Mouse (Mus musculus) midbrain, embryonic 14.5 days (tissue): ENCODE measurements around the gene Fcer1g. TPM values are rescaled to one million over a fixed set of nuclear protein-coding genes. Genes with fewer than 3 reads are reported as not detected.

Source experiments
- ATAC-seq: fragments of 200-750 bp; cut with Nextera tagmentation; 2 replicates; pipeline ENCODE4 v1.8.0; 2017; ENCODE audit warnings: moderate number of reproducible peaks, moderate library complexity; ENCODE audit not compliant: low FRiP score, low TSS enrichment
- DNase-seq: peaks from one replicate; pipeline ENCODE4 v3.0.0-alpha.2; 2015
- H3K27ac ChIP-seq: fragments of 300-500 bp; sonication (generic); replicated peaks from 2 replicates; pipeline ENCODE4 v1.5.1; 2014; ENCODE audit warnings: mild to moderate bottlenecking, low read depth, low read length, moderate library complexity
- H3K27me3 ChIP-seq: fragments of 300-500 bp; sonication (generic); 2 replicates; pipeline ENCODE4 v1.6.1; 2014; ENCODE audit warnings: low read length, control low read depth, mixed read lengths; ENCODE audit not compliant: control insufficient read depth, insufficient read depth
- H3K36me3 ChIP-seq: fragments of 300-500 bp; sonication (generic); 2 replicates; pipeline ENCODE4 v1.6.1; 2014; ENCODE audit warnings: low read length, control low read depth; ENCODE audit not compliant: control insufficient read depth, insufficient read depth
- H3K4me1 ChIP-seq: fragments of 300-500 bp; sonication (generic); 2 replicates; pipeline ENCODE4 v1.6.1; 2014; ENCODE audit warnings: mild to moderate bottlenecking, antibody characterized with exemption, low read length, control low read depth; ENCODE audit not compliant: control insufficient read depth, insufficient read depth
- H3K4me2 ChIP-seq: fragments of 300-500 bp; sonication (generic); 2 replicates; pipeline ENCODE4 v1.6.1; 2014; ENCODE audit warnings: mild to moderate bottlenecking, low read length, moderate library complexity
- H3K4me3 ChIP-seq: fragments of 300-500 bp; sonication (generic); replicated peaks from 2 replicates; pipeline ENCODE4 v1.5.1; 2014; ENCODE audit warnings: low read depth, low read length
- H3K9ac ChIP-seq: fragments of 300-500 bp; sonication (generic); replicated peaks from 2 replicates; pipeline ENCODE4 v1.6.1; 2014; ENCODE audit warnings: mild to moderate bottlenecking, low read length, moderate library complexity
- H3K9me3 ChIP-seq: fragments of 300-500 bp; sonication (generic); 2 replicates; pipeline ENCODE4 v1.6.1; 2016; ENCODE audit warnings: low read length, control low read depth, mixed read lengths; ENCODE audit not compliant: control insufficient read depth
- WGBS: fragments of 180-500 bp; shearing (Covaris S2); extraction: QIAGEN DNeasy Blood & Tissue Kit; methylation state at CpG from one replicate; pipeline ENCODE4 v1.1.7; 2014; 5-methylcytosine and 5-hydroxymethylcytosine counted together
- polyA plus RNA-seq: library from polyadenylated mRNA; unstranded; fragments of >200 nt; fragmentation: Nextera tagmentation; extraction: Ambion mirVana; gene quantifications from 2 replicates; pipeline ENCODE4 v1.2.1, GENCODE M21; 2014

Gene Fcer1g
- polyA plus RNA-seq, 1 experiment from 2014 or later: 28.4 TPM

- DNase-seq (no peak), ATAC-seq (no peak)
- 91% methylated on average over 14 of the region's 14 CpGs for WGBS
- Histone ChIP-seq H3K36me3 (peaks cover 66% of the 10 kb centered on the region), H3K9ac (no peak overlapping the region), H3K4me1 (peaks cover 7% of the 10 kb centered on the region), H3K27me3 (no peaks in the 10 kb centered on the region), H3K4me2 (peak overlapping the region; percentile 85; the same call in 1 of the 2 replicates), H3K9me3 (no peaks in the 10 kb centered on the region), H3K4me3 (no peak overlapping the region), H3K27ac (no peak overlapping the region)
Measured at GRCm38 (mm10) chr1:171279012-171279705, 45.0 kb upstream of the Fcer1g start.

GRCm38 (mm10) chr1:171278436-171278835 lies 44.3 kb upstream of the Fcer1g start:
- H3K4me2 ChIP-seq: no peak overlapping the region
- H3K36me3 ChIP-seq: peaks cover 68% of the 10 kb centered on the region
- no peak overlapping the region for H3K4me3 ChIP-seq
- WGBS: 96% methylated on average over 8 of the region's 8 CpGs
- H3K27me3 ChIP-seq: no peaks in the 10 kb centered on the region
- no peak for DNase-seq
- peaks cover 7% of the 10 kb centered on the region for H3K4me1 ChIP-seq
- H3K9me3 ChIP-seq: no peaks in the 10 kb centered on the region
- H3K9ac ChIP-seq: no peak overlapping the region
- H3K27ac ChIP-seq: no peak overlapping the region
- ATAC-seq: no peak

GRCm38 (mm10) chr1:171277736-171278135 lies 43.6 kb upstream of the Fcer1g start:
- ATAC-seq (no peak), DNase-seq (no peak)
- no peak overlapping the region for H3K4me3 ChIP-seq
- no peak overlapping the region for H3K9ac ChIP-seq
- 87% methylated on average over 10 of the region's 10 CpGs for WGBS
- peaks cover 67% of the 10 kb centered on the region for H3K36me3 ChIP-seq
- no peak overlapping the region for H3K4me2 ChIP-seq
- H3K9me3 ChIP-seq: no peaks in the 10 kb centered on the region
- no peaks in the 10 kb centered on the region for H3K27me3 ChIP-seq
- peaks cover 7% of the 10 kb centered on the region for H3K4me1 ChIP-seq
- H3K27ac ChIP-seq: no peak overlapping the region

GRCm38 (mm10) chr1:171276110-171276748 lies 42.1 kb upstream of the Fcer1g start:
- DNase-seq: no peak
- H3K9ac ChIP-seq: no peak overlapping the region
- peaks cover 70% of the 10 kb centered on the region for H3K36me3 ChIP-seq

GRCm38 (mm10) chr1:171275144-171275734 lies 41.1 kb upstream of the Fcer1g start:
- H3K9me3 ChIP-seq: no peaks in the 10 kb centered on the region
- H3K9ac ChIP-seq: no peak overlapping the region
- ATAC-seq: no peak
- no peak overlapping the region for H3K4me3 ChIP-seq
- H3K27ac ChIP-seq: no peak overlapping the region
- DNase-seq: no peak
- H3K4me2 ChIP-seq: no peak overlapping the region
- no peaks in the 10 kb centered on the region for H3K27me3 ChIP-seq
- H3K4me1 ChIP-seq: peaks cover 14% of the 10 kb centered on the region
- peaks cover 70% of the 10 kb centered on the region for H3K36me3 ChIP-seq
- 80% methylated on average over 11 of the region's 11 CpGs for WGBS

More at GRCm38 (mm10) chr1:171276110-171276748, 42.1 kb upstream of the Fcer1g start:
- Histone ChIP-seq H3K27me3 (no peaks in the 10 kb centered on the region), H3K27ac (no peak overlapping the region), H3K4me1 (peaks cover 13% of the 10 kb centered on the region), H3K4me2 (no peak overlapping the region), H3K9me3 (no peaks in the 10 kb centered on the region), H3K4me3 (no peak overlapping the region)
- ATAC-seq: no peak
- 94% methylated on average over 14 of the region's 14 CpGs for WGBS

GRCm38 (mm10) chr1:171274171-171274570 lies 40.0 kb upstream of the Fcer1g start:
- H3K4me2 ChIP-seq: no peak overlapping the region
- no peak overlapping the region for H3K9ac ChIP-seq
- ATAC-seq (no peak), DNase-seq (no peak)
- WGBS: 91% methylated on average over 12 of the region's 12 CpGs
- no peak overlapping the region for H3K27ac ChIP-seq
- no peak overlapping the region for H3K4me3 ChIP-seq
- no peaks in the 10 kb centered on the region for H3K9me3 ChIP-seq
- H3K36me3 ChIP-seq: peaks cover 70% of the 10 kb centered on the region
- peaks cover 14% of the 10 kb centered on the region for H3K4me1 ChIP-seq
- H3K27me3 ChIP-seq: no peaks in the 10 kb centered on the region

GRCm38 (mm10) chr1:171272086-171272485 lies 37.9 kb upstream of the Fcer1g start:
- H3K4me2 ChIP-seq: no peak overlapping the region; the same call in 1 of the 2 replicates
- H3K36me3 ChIP-seq: peaks cover 51% of the 10 kb centered on the region
- 90% methylated on average over 3 of the region's 3 CpGs for WGBS
- H3K27ac ChIP-seq: no peak overlapping the region
- H3K27me3 ChIP-seq: no peaks in the 10 kb centered on the region
- H3K4me3 ChIP-seq: no peak overlapping the region
- ATAC-seq: no peak
- H3K9me3 ChIP-seq: no peaks in the 10 kb centered on the region
- no peak for DNase-seq
- peaks cover 14% of the 10 kb centered on the region for H3K4me1 ChIP-seq
- H3K9ac ChIP-seq: no peak overlapping the region; the same call in 1 of the 2 replicates

- H3K4me3 ChIP-seq: no peak overlapping the region
- H3K9ac ChIP-seq: peak overlapping the region; percentile 6; the same call in 1 of the 2 replicates
- no peak overlapping the region for H3K27ac ChIP-seq
- ATAC-seq (no peak), DNase-seq (no peak)
- peaks cover 46% of the 10 kb centered on the region for H3K36me3 ChIP-seq
- H3K4me1 ChIP-seq: peaks cover 14% of the 10 kb centered on the region
- WGBS: 76% methylated on average over 10 of the region's 10 CpGs
- H3K4me2 ChIP-seq: peak overlapping the region; percentile 83; the same call in 1 of the 2 replicates
- H3K9me3 ChIP-seq: no peaks in the 10 kb centered on the region
- H3K27me3 ChIP-seq: no peaks in the 10 kb centered on the region
Measured at GRCm38 (mm10) chr1:171271622-171272021, 37.5 kb upstream of the Fcer1g start.
